Mouse (Mus musculus): ENCODE results near the gene Hmces. TPM values are rescaled to one million over a fixed set of nuclear protein-coding genes. Genes with fewer than 3 reads are reported as not detected.

Gene Hmces
- polyA plus RNA-seq, 1 experiment: 28.1 TPM

GRCm38 (mm10) chr6:87887594-87888233 is 26.0 kb upstream of the Hmces start, which contains the start of gene Copg1:
Gene Copg1 (plus strand): TSS chr6:87887814.
- peak within 1 kb of the TSS; percentile 91 for H3K4me3 ChIP-seq
- peak; percentile 99 for TF ChIP-seq POLR2A (IDR thresholded peaks at IDR 0.05; ENCODE audit: insufficient read length, low read depth)
- peak; percentile 95 for TF ChIP-seq POLR2AphosphoS2 (IDR thresholded peaks at IDR 0.05; ENCODE audit: insufficient read length, low read depth)
- TF ChIP-seq MYOG (IDR thresholded peaks at IDR 0.05; ENCODE audit: control insufficient read depth in 1 of 3, insufficient read depth in 1 of 3, insufficient read length in 2 of 3, low read depth in 2 of 3): peak in 1 of 3 experiments; percentile 16
- TF ChIP-seq TCF3 (IDR thresholded peaks at IDR 0.05; ENCODE audit: insufficient read length, low read depth): no peak
- peak; percentile 26 for TF ChIP-seq REST (IDR thresholded peaks at IDR 0.05; ENCODE audit: insufficient read depth, insufficient read length)
- H3ac ChIP-seq (ENCODE audit: control insufficient read depth, insufficient read length): peak within 1 kb of the TSS; percentile 8
- H3K36me3 ChIP-seq (ENCODE audit: control insufficient read depth, insufficient read depth): peaks cover 15% of the 10 kb centered on the region
- H3K4me2 ChIP-seq (ENCODE audit: low read depth): peak within 1 kb of the TSS; percentile 92
- H3K79me2 ChIP-seq (ENCODE audit: control insufficient read depth, insufficient read depth): peaks cover 23% of the 10 kb centered on the region
- H3K27me3 ChIP-seq (ENCODE audit: control insufficient read depth, insufficient read depth, insufficient read length): no peaks in the 10 kb centered on the region

GRCm38 (mm10) chr6:87893931-87894330 is 19.8 kb upstream of the Hmces start:
- H3K36me3 ChIP-seq (ENCODE audit: control insufficient read depth, insufficient read depth): peaks cover 44% of the 10 kb centered on the region
- TF ChIP-seq CEBPB (IDR thresholded peaks at IDR 0.05; ENCODE audit: insufficient read depth, poor library complexity, severe bottlenecking) (no peak), E2F4 (IDR thresholded peaks at IDR 0.05; ENCODE audit: insufficient read depth) (no peak), USF1 (IDR thresholded peaks at IDR 0.05; ENCODE audit: low read depth) (no peak), POLR2A (IDR thresholded peaks at IDR 0.05; ENCODE audit: insufficient read length, low read depth) (no peak), REST (IDR thresholded peaks at IDR 0.05; ENCODE audit: insufficient read depth, insufficient read length) (no peak), MYOD1 (IDR thresholded peaks at IDR 0.05; ENCODE audit: control insufficient read depth in 1 of 3, insufficient read length in 2 of 3, low read depth in 2 of 3) (no peak), SRF (IDR thresholded peaks at IDR 0.05; ENCODE audit: control insufficient read depth, insufficient read length, low read depth) (no peak), TCF3 (IDR thresholded peaks at IDR 0.05; ENCODE audit: insufficient read length, low read depth) (no peak), MYOG (IDR thresholded peaks at IDR 0.05; ENCODE audit: control insufficient read depth in 1 of 3, insufficient read depth in 1 of 3, insufficient read length in 2 of 3, low read depth in 2 of 3) (no peak), POLR2AphosphoS2 (IDR thresholded peaks at IDR 0.05; ENCODE audit: insufficient read length, low read depth) (no peak), MAX (IDR thresholded peaks at IDR 0.05; ENCODE audit: low read depth) (no peak), TCF12 (IDR thresholded peaks at IDR 0.05; ENCODE audit: insufficient read depth, poor library complexity, severe bottlenecking) (no peak)
- H3ac ChIP-seq (ENCODE audit: control insufficient read depth, insufficient read length): no peak overlapping the region

GRCm38 (mm10) chr6:87898028-87898427 is 15.7 kb upstream of the Hmces start:
- Histone ChIP-seq H3K4me2 (ENCODE audit: low read depth) (no peak overlapping the region), H3K79me2 (ENCODE audit: control insufficient read depth, insufficient read depth) (no peaks in the 10 kb centered on the region), H3K36me3 (ENCODE audit: control insufficient read depth, insufficient read depth) (peaks cover 49% of the 10 kb centered on the region), H3K4me3 (no peak overlapping the region), H3ac (ENCODE audit: control insufficient read depth, insufficient read length) (no peak overlapping the region), H3K27me3 (ENCODE audit: control insufficient read depth, insufficient read depth, insufficient read length) (no peaks in the 10 kb centered on the region)
- TF ChIP-seq CEBPB (IDR thresholded peaks at IDR 0.05; ENCODE audit: insufficient read depth, poor library complexity, severe bottlenecking): peak; percentile 48; the same call in 1 of the 2 replicates
- TF ChIP-seq TCF3 (IDR thresholded peaks at IDR 0.05; ENCODE audit: insufficient read length, low read depth): no peak
- peak in 2 of 3 experiments; percentile 39 to 77 for TF ChIP-seq MYOG (IDR thresholded peaks at IDR 0.05; ENCODE audit: control insufficient read depth in 1 of 3, insufficient read depth in 1 of 3, insufficient read length in 2 of 3, low read depth in 2 of 3)
- peak in 2 of 3 experiments; percentile 54 to 86 for TF ChIP-seq MYOD1 (IDR thresholded peaks at IDR 0.05; ENCODE audit: control insufficient read depth in 1 of 3, insufficient read length in 2 of 3, low read depth in 2 of 3)

More at GRCm38 (mm10) chr6:87893931-87894330, 19.8 kb upstream of the Hmces start:
- peaks cover 11% of the 10 kb centered on the region for H3K79me2 ChIP-seq (ENCODE audit: control insufficient read depth, insufficient read depth)
- no peak overlapping the region for H3K4me3 ChIP-seq
- H3K4me2 ChIP-seq (ENCODE audit: low read depth): no peak overlapping the region
- H3K27me3 ChIP-seq (ENCODE audit: control insufficient read depth, insufficient read depth, insufficient read length): no peaks in the 10 kb centered on the region

GRCm38 (mm10) chr6:87906632-87907031 is 7.1 kb upstream of the Hmces start:
- H3ac ChIP-seq (ENCODE audit: control insufficient read depth, insufficient read length): no peak overlapping the region
- TF ChIP-seq MYOG (IDR thresholded peaks at IDR 0.05; ENCODE audit: control insufficient read depth in 1 of 3, insufficient read depth in 1 of 3, insufficient read length in 2 of 3, low read depth in 2 of 3) (no peak), USF1 (IDR thresholded peaks at IDR 0.05; ENCODE audit: low read depth) (no peak), POLR2AphosphoS2 (IDR thresholded peaks at IDR 0.05; ENCODE audit: insufficient read length, low read depth) (no peak), MAX (IDR thresholded peaks at IDR 0.05; ENCODE audit: low read depth) (no peak), CEBPB (IDR thresholded peaks at IDR 0.05; ENCODE audit: insufficient read depth, poor library complexity, severe bottlenecking) (no peak), POLR2A (IDR thresholded peaks at IDR 0.05; ENCODE audit: insufficient read length, low read depth) (no peak), MYOD1 (IDR thresholded peaks at IDR 0.05; ENCODE audit: control insufficient read depth in 1 of 3, insufficient read length in 2 of 3, low read depth in 2 of 3) (no peak), E2F4 (IDR thresholded peaks at IDR 0.05; ENCODE audit: insufficient read depth) (no peak), REST (IDR thresholded peaks at IDR 0.05; ENCODE audit: insufficient read depth, insufficient read length) (no peak), TCF3 (IDR thresholded peaks at IDR 0.05; ENCODE audit: insufficient read length, low read depth) (no peak), TCF12 (IDR thresholded peaks at IDR 0.05; ENCODE audit: insufficient read depth, poor library complexity, severe bottlenecking) (no peak), SRF (IDR thresholded peaks at IDR 0.05; ENCODE audit: control insufficient read depth, insufficient read length, low read depth) (no peak)
- peaks cover 69% of the 10 kb centered on the region for H3K36me3 ChIP-seq (ENCODE audit: control insufficient read depth, insufficient read depth)
- H3K79me2 ChIP-seq (ENCODE audit: control insufficient read depth, insufficient read depth): no peaks in the 10 kb centered on the region
- H3K4me3 ChIP-seq: no peak overlapping the region
- no peak overlapping the region for H3K4me2 ChIP-seq (ENCODE audit: low read depth)
- no peaks in the 10 kb centered on the region for H3K27me3 ChIP-seq (ENCODE audit: control insufficient read depth, insufficient read depth, insufficient read length)

- no peak overlapping the region for H3K4me2 ChIP-seq (ENCODE audit: low read depth)
- H3ac ChIP-seq (ENCODE audit: control insufficient read depth, insufficient read length): no peak overlapping the region
- TF ChIP-seq MYOG (IDR thresholded peaks at IDR 0.05; ENCODE audit: control insufficient read depth in 1 of 3, insufficient read depth in 1 of 3, insufficient read length in 2 of 3, low read depth in 2 of 3): no peak
- TF ChIP-seq MYOD1 (IDR thresholded peaks at IDR 0.05; ENCODE audit: control insufficient read depth in 1 of 3, insufficient read length in 2 of 3, low read depth in 2 of 3): no peak
- TF ChIP-seq REST (IDR thresholded peaks at IDR 0.05; ENCODE audit: insufficient read depth, insufficient read length): no peak
- no peak for TF ChIP-seq POLR2AphosphoS2 (IDR thresholded peaks at IDR 0.05; ENCODE audit: insufficient read length, low read depth)
- no peak for TF ChIP-seq POLR2A (IDR thresholded peaks at IDR 0.05; ENCODE audit: insufficient read length, low read depth)
- no peak for TF ChIP-seq TCF12 (IDR thresholded peaks at IDR 0.05; ENCODE audit: insufficient read depth, poor library complexity, severe bottlenecking)
- no peak for TF ChIP-seq MAX (IDR thresholded peaks at IDR 0.05; ENCODE audit: low read depth)
- TF ChIP-seq CEBPB (IDR thresholded peaks at IDR 0.05; ENCODE audit: insufficient read depth, poor library complexity, severe bottlenecking): no peak
- no peak for TF ChIP-seq E2F4 (IDR thresholded peaks at IDR 0.05; ENCODE audit: insufficient read depth)
- no peak for TF ChIP-seq USF1 (IDR thresholded peaks at IDR 0.05; ENCODE audit: low read depth)
- no peak for TF ChIP-seq TCF3 (IDR thresholded peaks at IDR 0.05; ENCODE audit: insufficient read length, low read depth)
- no peak for TF ChIP-seq SRF (IDR thresholded peaks at IDR 0.05; ENCODE audit: control insufficient read depth, insufficient read length, low read depth)
- H3K79me2 ChIP-seq (ENCODE audit: control insufficient read depth, insufficient read depth): no peaks in the 10 kb centered on the region
- no peak overlapping the region for H3K4me3 ChIP-seq
- H3K27me3 ChIP-seq (ENCODE audit: control insufficient read depth, insufficient read depth, insufficient read length): no peaks in the 10 kb centered on the region
- H3K36me3 ChIP-seq (ENCODE audit: control insufficient read depth, insufficient read depth): peaks cover 46% of the 10 kb centered on the region
These were observed 4.6 kb upstream of the Hmces start for GRCm38 (mm10) chr6:87909181-87909580.
